Mouse (Mus musculus) neural tube, postnatal 0 days (tissue): Measurements from ENCODE around the gene Olfr870. TPM values are rescaled to one million over a fixed set of nuclear protein-coding genes. Genes with fewer than 3 reads are reported as not detected.

ENCODE experiments used
- polyA plus RNA-seq: library from polyadenylated mRNA; unstranded; fragments of >200 nt; fragmentation: Nextera tagmentation; extraction: Ambion mirVana; gene quantifications from 2 replicates; pipeline ENCODE4 v1.2.1, GENCODE M21; 2015

Gene Olfr870
- polyA plus RNA-seq, result not detected in 2 replicates

GRCm38 (mm10) chr9:20173957-20174356, at the start of gene Olfr870:
Gene Olfr870 (minus strand): TSS chr9:20174057.

DNA sequence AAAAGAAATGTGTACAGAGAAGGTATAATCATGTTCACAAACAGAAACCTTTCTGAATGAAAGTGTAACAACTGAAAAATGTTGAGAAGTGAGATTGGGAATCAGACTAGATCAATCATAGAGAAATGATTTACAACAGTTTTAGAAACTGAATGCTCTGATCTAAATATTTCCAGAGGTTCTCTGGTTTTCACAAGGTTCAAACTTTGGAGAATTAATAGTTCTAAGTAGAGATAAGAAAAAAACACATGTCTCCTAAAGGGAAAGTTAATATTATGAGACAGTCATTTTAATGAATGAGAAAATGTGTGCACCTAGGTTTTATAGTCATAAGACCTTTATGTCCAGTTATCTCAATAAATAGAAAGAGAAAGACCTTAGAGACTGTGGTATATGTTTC, 38.0 kb upstream of the Olfr870 start, which contains the start of gene Olfr871:
Gene Olfr871 (plus strand): TSS at position 301 of the 400 bp plus-strand sequence.

GRCm38 (mm10) chr9:20128709-20129108, 45.1 kb downstream of the Olfr870 start, which contains the start of gene Olfr869:
Gene Olfr869 (plus strand): TSS chr9:20129009.

Other genes starting within 250 kb of the Olfr870 start
- gene Olfr866, start 146.0 kb downstream of the Olfr870 start, polyA plus RNA-seq, result not detected in 2 replicates
- gene Olfr867, start 116.5 kb downstream of the Olfr870 start, polyA plus RNA-seq, result not detected in 2 replicates
- not detected in 2 replicates for gene Olfr868, start 75.4 kb downstream of the Olfr870 start, polyA plus RNA-seq
- gene Olfr869, start 45.0 kb downstream of the Olfr870 start, polyA plus RNA-seq, result not detected in 2 replicates
- not detected in 2 replicates for gene Olfr871, start 38.1 kb upstream of the Olfr870 start, polyA plus RNA-seq
- gene Olfr872, start 63.1 kb upstream of the Olfr870 start, polyA plus RNA-seq, result not detected in 2 replicates
- gene Olfr39, start 108.3 kb upstream of the Olfr870 start, polyA plus RNA-seq, result not detected in 2 replicates
- gene Olfr873, start 124.5 kb upstream of the Olfr870 start, polyA plus RNA-seq, result not detected in 2 replicates
- gene Olfr18, start 162.0 kb upstream of the Olfr870 start, polyA plus RNA-seq, result not detected in 2 replicates
- 50.5 and 58.6 TPM in 2 replicates for gene Zfp560, start 211.1 kb upstream of the Olfr870 start, polyA plus RNA-seq